Mouse (Mus musculus) lung, postnatal 0 days (tissue): Measurements from ENCODE around the gene Cfap43.

ENCODE experiments used
- CTCF ChIP-seq: IDR thresholded peaks from 2 replicates; pipeline ENCODE4 v1.5.1; 2016; ENCODE audit warnings: antibody characterized with exemption, mild to moderate bottlenecking
- EP300 ChIP-seq: IDR thresholded peaks from 2 replicates; pipeline ENCODE4 v1.6.1; 2016; ENCODE audit warnings: antibody characterized with exemption, mild to moderate bottlenecking, control low read depth

DNA sequence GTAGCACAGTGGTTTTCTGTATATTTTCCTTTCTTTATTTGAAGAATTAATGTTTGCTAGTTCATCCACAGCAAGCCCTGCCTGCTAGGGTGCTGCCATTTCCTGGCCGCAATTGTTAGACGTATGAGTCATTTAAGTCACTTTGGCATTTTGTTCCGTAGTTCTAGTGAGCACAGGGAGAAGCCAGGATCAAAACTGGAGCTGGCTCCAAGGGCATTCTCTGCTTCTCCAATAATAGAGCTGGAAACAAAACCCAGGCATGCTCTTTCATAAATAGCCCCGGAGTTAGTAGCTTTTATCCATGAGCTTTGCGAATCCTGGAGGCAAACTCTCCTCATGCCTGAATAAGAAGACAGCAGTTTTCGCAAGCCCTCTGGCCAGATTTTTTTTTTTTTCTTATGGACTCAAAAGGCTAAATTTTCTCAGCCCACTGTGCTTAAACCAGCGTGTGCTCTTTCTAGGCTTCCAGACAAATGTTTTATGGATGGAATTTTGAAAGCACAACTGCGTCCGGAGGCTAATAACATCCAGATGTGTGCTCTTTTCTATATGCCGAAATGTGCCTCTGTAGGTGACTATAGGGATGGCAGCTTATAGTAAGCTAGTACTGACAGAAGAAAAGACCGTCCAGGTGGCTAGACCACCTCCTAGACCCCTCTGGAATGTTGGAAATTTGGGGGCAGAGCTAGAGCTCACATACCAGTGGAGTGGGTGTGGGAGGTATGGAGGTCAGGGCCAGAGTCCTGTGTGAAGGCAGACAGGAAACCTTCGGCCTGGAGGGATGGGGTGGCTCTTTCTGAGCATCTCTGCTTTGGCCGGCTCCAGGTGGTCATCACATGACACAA is 64.9 kb downstream of the Cfap43 start:
- TF ChIP-seq CTCF (peak; percentile 40), EP300 (no peak)
